Mouse (Mus musculus) myocyte (in vitro differentiated cells): ENCODE data around the gene Tle2.

Experiments used
- CEBPB ChIP-seq: IDR thresholded peaks from 2 replicates; pipeline ENCODE4 v1.6.1; 2011; ENCODE audit warnings: mild to moderate bottlenecking, moderate library complexity; ENCODE audit not compliant: poor library complexity, insufficient read depth, severe bottlenecking
- E2F4 ChIP-seq: IDR thresholded peaks from one replicate; pipeline ENCODE4 v1.6.1; 2011; ENCODE audit warnings: mild to moderate bottlenecking, control low read depth, moderate library complexity; ENCODE audit not compliant: insufficient read depth
- MAX ChIP-seq: IDR thresholded peaks from one replicate; pipeline ENCODE4 v1.6.1; 2011; ENCODE audit warnings: low read depth, mild to moderate bottlenecking, control low read depth
- MYOD1 ChIP-seq, 3 experiments: IDR thresholded peaks; one replicate each; pipeline ENCODE4 v1.6.1; 2011; ENCODE audit warnings: control low read depth in 2 of 3, low read depth in 2 of 3, mild to moderate bottlenecking in 2 of 3, moderate library complexity in 1 of 3; ENCODE audit not compliant: insufficient read length in 2 of 3, control insufficient read depth in 1 of 3
- MYOG ChIP-seq, 3 experiments: IDR thresholded peaks; one replicate each; pipeline ENCODE4 v1.6.1; 2011; ENCODE audit warnings: control low read depth in 2 of 3, low read depth in 2 of 3, mild to moderate bottlenecking in 2 of 3; ENCODE audit not compliant: insufficient read length in 2 of 3, control insufficient read depth in 1 of 3, insufficient read depth in 1 of 3
- POLR2A ChIP-seq: IDR thresholded peaks from one replicate; pipeline ENCODE4 v1.6.1; 2011; ENCODE audit warnings: low read depth, mild to moderate bottlenecking, control low read depth, moderate library complexity; ENCODE audit not compliant: insufficient read length
- POLR2AphosphoS2 ChIP-seq: IDR thresholded peaks from one replicate; pipeline ENCODE4 v1.6.1; 2011; ENCODE audit warnings: low read depth, control low read depth; ENCODE audit not compliant: insufficient read length
- REST ChIP-seq: IDR thresholded peaks from one replicate; pipeline ENCODE4 v1.6.1; 2011; ENCODE audit warnings: mild to moderate bottlenecking, control low read depth, moderate library complexity; ENCODE audit not compliant: insufficient read depth, insufficient read length
- SRF ChIP-seq: IDR thresholded peaks from one replicate; pipeline ENCODE4 v1.6.1; 2011; ENCODE audit warnings: low read depth; ENCODE audit not compliant: control insufficient read depth, insufficient read length
- TCF12 ChIP-seq: IDR thresholded peaks from one replicate; pipeline ENCODE4 v1.6.1; 2011; ENCODE audit warnings: mild to moderate bottlenecking, control low read depth; ENCODE audit not compliant: poor library complexity, insufficient read depth, severe bottlenecking
- TCF3 ChIP-seq: IDR thresholded peaks from one replicate; pipeline ENCODE4 v1.6.1; 2011; ENCODE audit warnings: low read depth, control low read depth; ENCODE audit not compliant: insufficient read length
- USF1 ChIP-seq: IDR thresholded peaks from one replicate; pipeline ENCODE4 v1.6.1; 2011; ENCODE audit warnings: low read depth, mild to moderate bottlenecking, control low read depth, moderate library complexity

GRCm38 (mm10) chr10:81563481-81563880 lies 10.9 kb upstream of the Tle2 start:
- TF ChIP-seq USF1 (no peak), POLR2A (no peak), POLR2AphosphoS2 (no peak), MYOG (IDR thresholded peaks at IDR 0.05; ENCODE audit: control insufficient read depth in 1 of 3, insufficient read depth in 1 of 3, insufficient read length in 2 of 3, low read depth in 2 of 3) (no peak), CEBPB (no peak), E2F4 (no peak), REST (no peak), MAX (no peak), MYOD1 (IDR thresholded peaks at IDR 0.05; ENCODE audit: control insufficient read depth in 1 of 3, insufficient read length in 2 of 3, low read depth in 2 of 3) (no peak), TCF12 (no peak), TCF3 (no peak), SRF (no peak)
